Mouse (Mus musculus): Measurements from ENCODE around the gene Tnfrsf17.
A peak's percentile ranks its signal among the peaks of the same experiment; 100 is the strongest.
"Not testable (repeated sequence)": the region's sequence is repeated elsewhere in the genome, so short reads cannot be mapped to it uniquely, and the experiment has no call there.

Gene Tnfrsf17

DNA sequence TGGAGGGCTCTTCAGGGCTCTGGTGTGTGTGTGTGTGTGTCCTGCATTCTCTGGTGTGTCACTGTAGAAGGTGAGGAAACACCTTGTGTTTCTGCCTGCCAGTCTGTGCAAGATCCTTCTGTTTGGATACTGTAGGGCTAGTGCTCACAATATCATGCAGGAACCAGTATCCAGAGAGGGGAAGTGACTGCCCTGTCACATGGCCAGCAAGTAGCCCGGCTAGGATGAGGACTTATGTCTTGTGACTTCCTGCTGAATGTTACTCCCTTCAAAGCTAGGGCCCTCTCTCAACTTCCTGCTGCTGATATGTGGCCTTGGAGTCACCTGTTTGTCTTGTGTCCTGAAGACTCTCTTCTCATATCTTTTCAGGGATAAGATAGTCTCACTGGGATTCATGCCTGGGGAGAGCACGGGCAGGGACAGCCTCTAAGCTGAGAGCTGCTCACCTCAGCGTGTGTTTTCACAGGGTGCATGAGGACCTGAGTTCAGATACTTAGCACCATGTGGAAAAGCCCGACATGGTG lies 29.7 kb downstream of the Tnfrsf17 start:
- peak; percentile 17 for DNase-seq

GRCm38 (mm10) chr16:11351903-11352302 lies 38.3 kb downstream of the Tnfrsf17 start:
- no peak for DNase-seq

DNA sequence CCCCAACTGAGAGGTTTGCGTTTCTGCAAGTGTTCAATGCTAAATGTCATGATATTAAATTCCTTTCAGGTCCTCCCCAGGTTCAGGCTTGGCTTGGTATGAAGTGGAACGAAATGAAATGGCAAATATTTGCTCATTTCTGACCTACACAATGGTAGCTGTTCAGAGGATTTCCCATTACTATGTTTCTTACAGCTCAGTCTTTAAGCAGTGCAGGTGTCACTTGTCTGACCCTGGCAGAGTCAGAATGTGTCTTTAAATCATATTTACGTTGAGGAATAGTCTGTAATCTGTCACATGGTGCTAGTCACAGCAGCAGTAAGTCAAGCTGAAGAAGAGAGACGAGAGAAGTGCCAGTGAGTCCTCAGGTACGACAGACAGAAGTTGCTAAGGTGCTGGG lies 45.6 kb downstream of the Tnfrsf17 start:
- no peak for DNase-seq

- no peak for DNase-seq
These were observed 46.3 kb downstream of the Tnfrsf17 start for GRCm38 (mm10) chr16:11359919-11360318.

- DNase-seq, result not testable (repeated sequence)
These were observed 47.0 kb downstream of the Tnfrsf17 start for GRCm38 (mm10) chr16:11360576-11360975.

GRCm38 (mm10) chr16:11365626-11366025 lies 52.0 kb downstream of the Tnfrsf17 start:
- no peak for DNase-seq

DNA sequence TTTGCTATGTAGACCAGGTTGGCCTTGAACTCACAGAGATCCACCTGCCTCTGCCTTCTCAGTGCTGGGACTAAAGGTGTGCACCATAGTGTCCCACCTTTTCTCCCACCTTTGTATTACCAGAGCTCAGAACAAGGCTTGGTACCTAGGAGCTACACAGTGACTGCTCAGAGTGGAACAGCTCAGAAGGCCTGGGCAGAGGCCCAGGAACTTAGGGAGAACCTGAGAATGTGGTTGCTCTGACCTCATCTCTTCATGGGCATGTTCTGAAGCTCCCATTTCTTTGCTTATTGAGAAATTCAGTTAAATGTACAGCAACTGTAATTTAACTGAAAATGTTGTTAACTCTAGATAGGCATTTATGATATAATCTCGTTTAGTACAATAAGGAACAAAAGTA lies 53.2 kb downstream of the Tnfrsf17 start:
- DNase-seq, result no peak

DNA sequence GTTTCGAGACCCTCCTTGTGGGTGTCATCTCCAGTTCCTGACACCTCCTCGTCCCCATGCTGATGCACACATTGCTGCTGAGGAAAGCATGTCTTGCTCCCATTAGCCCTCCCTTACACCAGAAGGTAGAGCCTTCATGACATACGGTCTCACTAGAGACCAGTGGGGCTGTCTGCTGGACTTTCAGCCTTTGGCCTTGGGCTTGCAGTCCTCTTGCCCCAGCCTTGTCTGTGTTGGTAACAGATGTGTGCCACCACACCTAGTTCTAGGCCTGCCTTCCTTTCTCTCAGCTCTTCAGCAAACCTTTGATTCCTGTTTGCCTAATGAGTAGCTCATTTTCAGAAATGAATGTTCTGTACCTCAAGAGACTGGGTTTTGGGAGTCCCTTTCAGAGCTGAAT lies 54.8 kb downstream of the Tnfrsf17 start:
- DNase-seq, result no peak

DNA sequence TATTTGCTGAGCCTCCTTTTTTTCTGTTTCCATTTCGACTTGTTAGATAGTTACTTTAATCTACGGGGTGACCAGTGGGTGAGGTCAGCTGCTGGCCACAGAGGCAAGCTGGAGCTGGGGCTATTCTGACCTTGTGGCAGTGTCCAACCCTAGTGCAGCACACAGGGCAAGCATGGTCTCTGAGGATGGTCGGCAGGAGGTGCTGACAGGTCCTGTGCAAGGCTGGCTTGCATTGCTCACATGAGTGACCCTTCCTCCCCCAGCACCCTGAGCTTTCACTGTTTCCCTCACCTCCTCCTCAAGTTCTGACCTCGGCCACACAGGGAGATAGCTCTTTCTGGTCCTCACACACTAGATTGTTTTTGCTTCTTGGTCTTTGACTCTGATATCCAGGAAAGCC lies 55.5 kb downstream of the Tnfrsf17 start:
- no peak for DNase-seq

DNA sequence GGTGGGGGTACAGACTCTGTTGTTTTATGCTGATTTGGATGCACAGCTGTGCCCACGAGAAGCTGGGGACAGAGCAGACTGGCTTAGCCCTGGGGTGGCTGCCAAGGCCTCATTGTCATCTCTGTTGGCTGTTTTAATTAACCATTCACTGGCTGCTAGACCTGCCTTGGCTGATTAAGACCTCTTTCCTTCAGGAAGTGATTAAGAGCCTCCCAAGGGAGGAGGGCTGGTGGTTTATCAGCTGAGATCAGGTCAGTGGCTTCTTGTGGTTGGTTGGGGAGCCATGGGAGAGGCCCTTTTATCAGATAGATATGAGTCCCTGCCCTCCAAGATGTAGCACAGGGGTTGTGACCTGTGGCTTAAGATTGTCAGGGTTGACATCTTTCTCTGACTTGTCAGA lies 56.0 kb downstream of the Tnfrsf17 start:
- DNase-seq, result no peak
